Mouse (Mus musculus): ENCODE results near the gene Gm20532. TPM values are rescaled to one million over a fixed set of nuclear protein-coding genes. Genes with fewer than 3 reads are reported as not detected.
"Not testable (repeated sequence)": the region's sequence is repeated elsewhere in the genome, so short reads cannot be mapped to it uniquely, and the experiment has no call there.

Gm20532 gene
- polyA plus RNA-seq, 1 experiment: not detected

- TF ChIP-seq GATA1 (IDR thresholded peaks at IDR 0.05; ENCODE audit: borderline replicate concordance, low read length) (no peak), FLI1 (IDR thresholded peaks at IDR 0.05; ENCODE audit: low read length) (no peak)
- Histone ChIP-seq H3K36me3 (replicated peaks; ENCODE audit: low read length) (no peaks in the 10 kb centered on the region), H3K4me1 (peaks cover 51% of the 10 kb centered on the region), H3K4me3 (replicated peaks) (no peak overlapping the region), H3K9me3 (0 out of 2 replicates have a peak, but pooled peaks cover 9% of the 10 kb centered on the region), H3K27me3 (replicated peaks) (no peaks in the 10 kb centered on the region)
Measured at GRCm38 (mm10) chr2:26654687-26655086, 68.2 kb downstream of the Gm20532 start.

GRCm38 (mm10) chr2:26657426-26657825, 71.0 kb downstream of the Gm20532 start:
- H3K4me1 ChIP-seq: peaks cover 39% of the 10 kb centered on the region
- TF ChIP-seq GATA1 (IDR thresholded peaks at IDR 0.05; ENCODE audit: borderline replicate concordance, low read length): no peak
- TF ChIP-seq FLI1 (IDR thresholded peaks at IDR 0.05; ENCODE audit: low read length): no peak
- H3K27me3 ChIP-seq (replicated peaks): peaks cover 3% of the 10 kb centered on the region
- H3K4me3 ChIP-seq (replicated peaks): no peak overlapping the region
- 0 out of 2 replicates have a peak, but pooled peaks cover 9% of the 10 kb centered on the region for H3K9me3 ChIP-seq
- no peaks in the 10 kb centered on the region for H3K36me3 ChIP-seq (replicated peaks; ENCODE audit: low read length)

GRCm38 (mm10) chr2:26661143-26661752, 74.8 kb downstream of the Gm20532 start:
- peaks cover 3% of the 10 kb centered on the region for H3K27me3 ChIP-seq (replicated peaks)
- TF ChIP-seq GATA1 (IDR thresholded peaks at IDR 0.05; ENCODE audit: borderline replicate concordance, low read length) (no peak), FLI1 (IDR thresholded peaks at IDR 0.05; ENCODE audit: low read length) (no peak)
- H3K36me3 ChIP-seq (replicated peaks; ENCODE audit: low read length): no peaks in the 10 kb centered on the region
- 0 out of 2 replicates have a peak, but pooled peaks cover 9% of the 10 kb centered on the region for H3K9me3 ChIP-seq
- H3K4me1 ChIP-seq: peaks cover 24% of the 10 kb centered on the region
- peak overlapping the region; percentile 86 for H3K4me3 ChIP-seq (replicated peaks)

- peaks cover 3% of the 10 kb centered on the region for H3K27me3 ChIP-seq (replicated peaks)
- no peaks in the 10 kb centered on the region for H3K36me3 ChIP-seq (replicated peaks; ENCODE audit: low read length)
- H3K9me3 ChIP-seq: 0 out of 2 replicates have a peak, but pooled peaks cover 9% of the 10 kb centered on the region
- H3K4me1 ChIP-seq: peaks cover 24% of the 10 kb centered on the region
- peak overlapping the region; percentile 1 for H3K4me3 ChIP-seq (replicated peaks)
- TF ChIP-seq GATA1 (IDR thresholded peaks at IDR 0.05; ENCODE audit: borderline replicate concordance, low read length): no peak
- no peak for TF ChIP-seq FLI1 (IDR thresholded peaks at IDR 0.05; ENCODE audit: low read length)
Measured at GRCm38 (mm10) chr2:26661768-26662508, 75.5 kb downstream of the Gm20532 start.

GRCm38 (mm10) chr2:26662509-26662882, 76.1 kb downstream of the Gm20532 start:
- TF ChIP-seq GATA1 (IDR thresholded peaks at IDR 0.05; ENCODE audit: borderline replicate concordance, low read length) (no peak), FLI1 (IDR thresholded peaks at IDR 0.05; ENCODE audit: low read length) (no peak)
- no peak overlapping the region for H3K4me3 ChIP-seq (replicated peaks)

GRCm38 (mm10) chr2:26663112-26663511, 76.7 kb downstream of the Gm20532 start:
- Histone ChIP-seq H3K4me3 (replicated peaks) (no peak overlapping the region), H3K9me3 (0 out of 2 replicates have a peak, but pooled peaks cover 9% of the 10 kb centered on the region), H3K27me3 (replicated peaks) (peaks cover 3% of the 10 kb centered on the region), H3K4me1 (peaks cover 30% of the 10 kb centered on the region), H3K36me3 (replicated peaks; ENCODE audit: low read length) (no peaks in the 10 kb centered on the region)
- no peak for TF ChIP-seq GATA1 (IDR thresholded peaks at IDR 0.05; ENCODE audit: borderline replicate concordance, low read length)
- TF ChIP-seq FLI1 (IDR thresholded peaks at IDR 0.05; ENCODE audit: low read length): no peak

More at GRCm38 (mm10) chr2:26662509-26662882, 76.1 kb downstream of the Gm20532 start:
- Histone ChIP-seq H3K4me1 (peaks cover 24% of the 10 kb centered on the region), H3K27me3 (replicated peaks) (peaks cover 3% of the 10 kb centered on the region), H3K9me3 (0 out of 2 replicates have a peak, but pooled peaks cover 9% of the 10 kb centered on the region), H3K36me3 (replicated peaks; ENCODE audit: low read length) (no peaks in the 10 kb centered on the region)

GRCm38 (mm10) chr2:26663551-26663950, 77.1 kb downstream of the Gm20532 start:
- peaks cover 34% of the 10 kb centered on the region for H3K4me1 ChIP-seq
- not testable (repeated sequence) for H3K9me3 ChIP-seq; H3K27me3 ChIP-seq (replicated peaks)

GRCm38 (mm10) chr2:26668746-26669145, 82.3 kb downstream of the Gm20532 start:
- peaks cover 3% of the 10 kb centered on the region for H3K27me3 ChIP-seq (replicated peaks)
- H3K36me3 ChIP-seq (replicated peaks; ENCODE audit: low read length): no peaks in the 10 kb centered on the region
- no peaks in the 10 kb centered on the region for H3K9me3 ChIP-seq

More at GRCm38 (mm10) chr2:26663551-26663950, 77.1 kb downstream of the Gm20532 start:
- not testable (repeated sequence) for H3K36me3 ChIP-seq (replicated peaks; ENCODE audit: low read length); H3K4me3 ChIP-seq (replicated peaks)

GRCm38 (mm10) chr2:26671182-26671581, 84.7 kb downstream of the Gm20532 start, which contains the start of gene Lcn4:
Gene Lcn4 (minus strand): TSS chr2:26671282.
- no peaks in the 10 kb centered on the region for H3K36me3 ChIP-seq (replicated peaks; ENCODE audit: low read length)
- no peaks in the 10 kb centered on the region for H3K9me3 ChIP-seq
- H3K27me3 ChIP-seq (replicated peaks): peaks cover 3% of the 10 kb centered on the region
- TF ChIP-seq GATA1 (IDR thresholded peaks at IDR 0.05; ENCODE audit: borderline replicate concordance, low read length): no peak
- no peak for TF ChIP-seq FLI1 (IDR thresholded peaks at IDR 0.05; ENCODE audit: low read length)
- H3K4me3 ChIP-seq (replicated peaks): no peak within 1 kb of the TSS
- H3K4me1 ChIP-seq: peaks cover 41% of the 10 kb centered on the region

More at GRCm38 (mm10) chr2:26668746-26669145, 82.3 kb downstream of the Gm20532 start:
- Histone ChIP-seq H3K4me3 (replicated peaks) (no peak overlapping the region), H3K4me1 (peaks cover 25% of the 10 kb centered on the region)
- no peak for TF ChIP-seq FLI1 (IDR thresholded peaks at IDR 0.05; ENCODE audit: low read length)
- TF ChIP-seq GATA1 (IDR thresholded peaks at IDR 0.05; ENCODE audit: borderline replicate concordance, low read length): no peak

Other genes with a start within 250 kb of the Gm20532 start
- 34.4 and 35.3 TPM in 2 replicates for gene Dnlz, start 234.5 kb upstream of the Gm20532 start, polyA plus RNA-seq (2012; ENCODE audit: insufficient read depth, low replicate concordance)
- 29.8 and 81.2 TPM in 2 replicates for gene Card9, start 225.7 kb upstream of the Gm20532 start, polyA plus RNA-seq (2012; ENCODE audit: insufficient read depth, low replicate concordance)
- 15.8 and 18.0 TPM in 2 replicates for gene Snapc4, start 206.0 kb upstream of the Gm20532 start, polyA plus RNA-seq (2012; ENCODE audit: insufficient read depth, low replicate concordance)
- gene Entr1, start 197.3 kb upstream of the Gm20532 start, polyA plus RNA-seq (2012; ENCODE audit: insufficient read depth, low replicate concordance): 10.0 and 30.9 TPM in 2 replicates
- gene Pmpca, start 197.3 kb upstream of the Gm20532 start, polyA plus RNA-seq (2012; ENCODE audit: insufficient read depth, low replicate concordance): 110 and 172 TPM in 2 replicates
- 6.3 and 18.1 TPM in 2 replicates for gene Inpp5e, start 177.4 kb upstream of the Gm20532 start, polyA plus RNA-seq (2012; ENCODE audit: insufficient read depth, low replicate concordance)
- gene Sec16a, start 141.4 kb upstream of the Gm20532 start, polyA plus RNA-seq (2012; ENCODE audit: insufficient read depth, low replicate concordance): 7.6 and 26.1 TPM in 2 replicates
- 1.2 and 4.2 TPM in 2 replicates for gene Notch1, start 70.0 kb upstream of the Gm20532 start, polyA plus RNA-seq (2012; ENCODE audit: insufficient read depth, low replicate concordance)
- gene Egfl7, start 6.6 kb upstream of the Gm20532 start, polyA plus RNA-seq (2012; ENCODE audit: insufficient read depth, low replicate concordance): 19.7 and 90.5 TPM in 2 replicates
- gene Agpat2, start 17.8 kb downstream of the Gm20532 start, polyA plus RNA-seq (2012; ENCODE audit: insufficient read depth, low replicate concordance): 34.1 and 41.8 TPM in 2 replicates
- gene Fam69b, start 41.8 kb downstream of the Gm20532 start, polyA plus RNA-seq (2012; ENCODE audit: insufficient read depth, low replicate concordance): 1.2 TPM in 1 of 2 replicates, not detected in the other
- not detected in 2 replicates for gene Lcn4, start 84.6 kb downstream of the Gm20532 start, polyA plus RNA-seq (2012; ENCODE audit: insufficient read depth, low replicate concordance)

Data from megakaryocyte, embryonic 14.5 days (primary cell).